Mouse (Mus musculus) adrenal gland, adult 2 months (tissue): ENCODE results near the gene Uty. TPM values are rescaled to one million over a fixed set of nuclear protein-coding genes. Genes with fewer than 3 reads are reported as not detected.

ENCODE experiments used
- DNase-seq: peaks from one replicate; pipeline ENCODE4 v3.0.0; 2021
- long read RNA-seq: library from polyadenylated mRNA; stranded (forward); transcript quantifications from one replicate; pipeline ENCODE4 v2.0.0, GENCODE M21; 2021
- polyA plus RNA-seq: library from polyadenylated mRNA; depleted of rRNA; stranded (reverse); fragments of >200 nt; gene quantifications from 2 replicates; pipeline ENCODE4 v1.2.3, GENCODE M21; 2012; rRNA removed
- total RNA-seq, 2 experiments: library from RNA; stranded (reverse); gene quantifications; 2 replicates each; pipeline ENCODE4 v1.2.3; 2021

Gene Uty
- total RNA-seq = 10 to 100 TPM in 1 of 2 experiments, not detected in 1; 29.4 TPM
- polyA plus RNA-seq = 0.22 TPM in 1 of 2 replicates, not detected in the other
- long read RNA-seq, full-length matches to known transcripts = 3 of 17 reads
- long read RNA-seq, partial matches to known transcripts = 2 of 17 reads
- long read RNA-seq, other reads (novel, unspliced or antisense) = 12 of 17 reads

DNA sequence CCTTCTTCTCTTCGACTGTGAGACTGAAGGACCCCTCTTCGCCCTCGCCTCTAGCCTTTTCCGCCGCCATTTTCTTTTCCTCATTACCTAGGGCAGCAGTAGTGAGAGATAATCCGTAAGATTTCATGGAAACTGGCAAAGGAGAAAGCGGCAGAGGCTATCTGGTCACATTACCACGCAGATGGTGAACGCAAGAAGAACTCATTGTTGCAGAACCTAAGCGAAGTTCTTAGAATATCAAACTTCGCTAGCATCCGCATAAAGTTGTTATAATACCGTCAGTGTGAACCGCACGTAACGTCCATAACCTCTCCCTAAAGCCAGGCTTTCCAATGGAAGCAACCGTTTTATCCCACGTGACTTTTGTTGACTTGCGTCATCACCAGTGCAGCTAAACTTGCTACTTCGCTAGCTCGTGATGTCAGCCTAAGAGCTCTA, at the start of gene Uty:
Gene Uty (minus strand): TSS at position 334 of the 438 bp plus-strand sequence.
- DNase-seq = no peak

DNA sequence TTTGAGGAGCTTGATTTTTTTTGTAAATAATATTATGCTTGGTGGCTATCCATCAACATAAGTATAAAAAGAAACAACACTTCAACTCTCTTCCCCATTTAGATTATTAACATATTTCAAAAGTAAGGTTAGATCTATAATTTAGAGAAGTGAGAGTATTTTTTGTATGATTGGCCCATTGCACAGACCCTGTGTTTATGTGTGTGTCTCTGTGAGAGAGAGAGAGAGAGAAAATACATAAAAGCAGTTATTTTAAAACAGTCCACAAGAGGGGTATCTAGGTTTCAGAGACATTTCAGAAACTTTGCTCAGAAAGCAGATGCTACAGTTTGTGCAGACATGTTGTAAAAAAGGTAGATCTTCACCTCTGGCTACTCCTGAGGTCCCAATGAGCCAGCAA, 48.1 kb upstream of the Uty start:
- no peak for DNase-seq

DNA sequence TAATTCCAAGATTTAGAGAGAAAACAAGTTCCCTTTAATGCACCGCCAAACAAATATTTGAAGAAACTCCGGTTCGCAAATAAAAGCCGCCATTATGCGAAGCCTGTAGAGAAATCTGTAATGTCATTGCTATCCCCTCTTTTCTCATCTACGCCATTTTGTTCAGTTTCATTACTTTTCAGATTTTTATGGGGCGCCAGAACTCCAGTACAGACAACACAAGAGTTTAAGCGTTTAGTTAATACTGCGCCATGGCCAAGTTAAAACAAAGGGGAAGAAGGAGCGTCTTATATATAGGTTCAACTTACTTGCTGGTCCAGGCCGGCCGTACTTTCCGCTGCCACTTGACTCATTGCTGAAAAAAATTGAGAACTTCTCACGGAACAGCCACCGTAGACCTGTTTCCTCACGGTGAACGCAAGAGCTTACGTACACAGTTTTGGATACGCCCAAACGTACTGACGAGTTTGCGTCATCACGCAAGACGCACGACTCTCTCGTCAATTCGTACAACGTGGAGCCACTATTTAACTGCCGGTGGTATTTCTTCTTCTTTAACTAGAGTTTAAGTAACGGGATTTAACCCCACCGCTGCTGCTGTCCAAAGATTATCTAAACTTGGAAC, 40.7 kb upstream of the Uty start, which contains the start of gene Ddx3y:
Gene Ddx3y (minus strand): TSS at position 459 of the 625 bp plus-strand sequence.
- no peak for DNase-seq

DNA sequence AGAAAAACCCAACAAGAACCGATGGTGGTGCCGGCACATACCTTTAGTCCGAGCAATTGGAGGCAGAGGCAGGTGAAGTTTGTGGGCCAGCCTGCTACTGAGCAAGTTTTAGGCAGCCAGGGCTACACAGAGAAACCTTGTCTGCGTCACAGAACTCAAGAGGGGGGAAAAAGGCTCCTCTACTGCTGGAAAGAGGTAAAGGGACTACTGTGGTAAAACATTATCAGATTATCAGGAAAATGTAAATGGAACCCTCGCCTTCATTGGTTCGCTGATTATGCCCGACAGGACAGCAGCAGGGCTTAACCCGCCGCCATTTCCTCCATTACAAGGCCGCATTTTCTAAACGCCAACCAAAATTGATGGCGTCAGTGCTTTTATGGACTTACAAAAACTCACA, 40.2 kb upstream of the Uty start:
- no peak for DNase-seq

DNA sequence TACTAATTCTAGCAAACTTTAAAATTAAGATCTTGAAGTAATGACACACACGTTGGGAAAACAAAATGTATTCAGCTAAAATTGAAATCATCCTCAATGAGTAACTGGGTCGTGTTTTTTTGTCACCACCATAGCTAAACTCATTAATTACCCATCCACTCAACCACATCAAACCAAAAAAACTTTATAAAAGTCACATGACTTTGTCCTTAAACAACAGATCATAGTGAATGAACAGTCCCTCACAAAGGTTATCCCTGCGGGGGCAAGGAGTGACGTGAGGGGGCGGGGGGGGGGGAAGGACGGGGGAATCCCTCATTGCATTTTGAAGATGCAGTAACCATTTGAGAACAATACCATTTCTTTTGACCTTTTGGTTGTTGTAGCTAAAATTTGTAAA, 558 bp upstream of the Uty start:
- DNase-seq = no peak

DNA sequence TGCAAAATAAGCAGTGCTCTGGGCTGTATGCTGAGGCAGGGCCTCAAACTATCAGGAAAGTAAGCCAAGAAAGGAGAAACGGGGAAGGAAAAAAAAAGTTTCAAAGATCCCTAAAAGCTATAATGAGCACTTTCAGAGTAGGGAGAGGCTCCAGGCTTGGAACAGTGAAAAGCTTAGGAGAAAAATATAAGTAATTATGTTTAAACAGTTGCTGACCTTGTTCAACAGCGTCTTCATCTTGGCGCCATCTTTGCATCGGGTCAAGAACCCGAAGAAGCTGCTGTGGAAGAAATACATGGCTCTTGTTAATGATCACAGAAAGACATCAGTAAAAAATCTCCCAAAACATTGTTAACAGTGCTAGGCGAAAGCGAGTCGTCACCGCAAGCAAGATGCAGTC, 619 bp downstream of the Uty start:
- DNase-seq = no peak

DNA sequence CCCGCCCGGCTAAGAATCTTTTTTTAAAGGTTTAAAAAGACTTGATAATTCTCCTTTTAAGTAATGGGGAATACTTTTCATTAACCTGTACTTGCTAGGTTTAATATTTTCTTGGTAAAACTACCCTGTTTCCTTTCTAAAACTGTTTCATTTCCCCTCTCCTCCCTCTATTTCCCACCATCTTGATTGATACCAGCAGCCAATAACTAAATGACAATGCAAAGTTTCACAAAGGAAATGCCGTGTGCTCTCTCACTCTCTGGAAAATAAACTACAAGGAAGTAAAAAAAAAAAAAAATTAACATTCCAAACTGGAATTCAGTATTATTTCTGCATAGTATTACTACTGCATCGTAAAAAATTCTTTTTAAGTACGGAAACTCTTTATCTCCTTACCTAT, 1.1 kb downstream of the Uty start:
- DNase-seq = no peak

DNA sequence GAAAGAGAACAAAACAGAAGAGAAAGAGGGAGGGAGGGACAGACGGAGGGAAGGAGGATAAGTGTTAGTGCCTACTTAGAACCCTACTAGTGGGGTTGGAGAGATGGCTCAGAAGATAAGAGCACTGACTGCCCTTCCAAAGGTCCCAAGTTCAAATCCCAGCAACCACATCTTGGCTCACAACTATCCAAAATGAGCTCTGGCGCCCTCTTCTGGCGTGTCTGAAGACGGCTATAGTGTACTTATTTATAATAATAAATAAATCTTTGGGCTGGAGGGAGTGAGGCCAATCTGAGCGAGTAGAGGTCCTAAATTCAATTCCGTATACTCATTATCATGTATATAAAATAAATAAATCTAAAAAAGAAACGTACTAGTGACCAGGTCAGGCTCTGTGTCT, 25.6 kb downstream of the Uty start:
- DNase-seq = no peak

DNA sequence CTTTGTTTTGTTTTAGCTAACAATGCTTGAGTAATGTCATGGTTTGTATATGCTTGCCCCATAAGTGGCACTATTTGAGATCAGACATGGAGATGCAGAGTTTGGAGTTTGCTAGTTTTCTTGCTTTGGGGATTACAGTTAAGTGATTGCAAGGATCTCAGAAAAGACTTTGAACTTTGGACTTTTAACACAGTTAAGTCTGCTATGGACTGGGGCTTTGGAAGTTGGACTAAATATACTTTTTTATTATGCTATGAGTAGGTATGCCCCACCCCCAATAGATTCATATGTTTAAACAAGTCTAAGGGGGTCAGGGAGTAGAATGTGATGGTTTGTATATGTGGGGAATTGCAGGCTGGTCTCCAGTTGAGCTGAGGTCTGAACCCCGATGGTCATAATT, 67.1 kb downstream of the Uty start:
- DNase-seq = no peak

DNA sequence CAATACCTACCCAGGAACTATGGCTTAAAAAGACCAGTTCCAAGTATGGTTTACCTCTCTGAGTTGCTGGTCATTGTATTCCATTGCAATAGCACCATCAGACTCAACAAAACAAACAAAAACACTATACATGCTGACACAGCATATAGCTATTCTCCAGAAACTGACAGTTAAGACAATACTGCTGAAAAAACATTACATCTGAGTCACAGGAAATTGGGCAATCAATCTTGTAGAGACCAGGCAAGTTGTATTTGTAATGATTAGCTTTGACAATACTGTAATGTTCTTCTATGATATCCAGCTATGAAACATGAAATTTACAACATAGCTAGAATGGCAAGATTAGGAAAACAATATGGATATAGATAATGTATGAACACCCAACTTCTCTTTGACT, 82.5 kb downstream of the Uty start:
- DNase-seq = no peak

DNA sequence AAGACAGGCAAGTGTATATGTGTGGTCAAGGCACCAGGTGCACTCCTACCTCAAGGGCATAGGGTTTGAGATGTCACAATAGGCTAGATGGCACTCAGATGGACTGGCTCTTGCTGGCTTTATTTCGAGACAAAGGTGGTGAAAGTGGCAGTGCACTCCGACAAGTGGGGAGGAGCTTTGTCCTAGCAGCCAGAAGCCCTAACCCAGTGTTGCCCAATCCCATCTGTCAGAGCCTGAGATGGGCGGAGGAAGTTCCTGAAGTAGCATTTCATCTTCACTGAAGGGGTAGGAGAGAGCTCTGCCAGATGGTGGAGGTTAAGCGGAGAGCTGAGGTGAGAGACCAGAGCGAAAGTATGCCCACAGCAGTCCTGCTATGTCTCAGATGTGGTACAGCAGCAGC, 129.4 kb downstream of the Uty start:
- no peak for DNase-seq

DNA sequence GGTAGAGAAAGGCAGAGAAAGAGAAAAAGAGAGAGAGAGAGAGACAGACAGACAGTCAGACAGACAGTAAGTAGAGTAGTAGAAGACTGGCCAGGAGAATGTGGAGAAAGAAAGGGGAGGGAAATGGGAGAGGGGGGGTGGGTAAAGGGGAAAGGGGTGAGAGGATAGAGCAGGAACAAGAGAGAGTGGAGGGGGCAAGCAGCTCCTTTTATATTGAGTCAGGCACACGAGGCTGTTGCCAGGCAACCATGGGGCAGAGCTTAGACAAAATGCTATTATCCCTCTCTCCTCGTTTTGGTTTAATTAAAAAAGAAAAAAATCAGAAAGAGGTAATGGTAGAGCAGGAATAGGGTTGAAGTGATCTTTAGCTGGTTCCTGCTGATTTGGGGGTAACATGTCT, 131.5 kb downstream of the Uty start:
- no peak for DNase-seq

Other genes starting within 250 kb of the Uty start
- 10 to 100 TPM in 1 of 2 experiments, not detected in 1; 61.5 TPM for gene Eif2s3y, start 235.2 kb downstream of the Uty start, total RNA-seq
- 1.1 TPM in 1 of 2 replicates, not detected in the other for gene Eif2s3y, start 235.2 kb downstream of the Uty start, polyA plus RNA-seq
- 10 to 100 TPM in 1 of 2 experiments, not detected in 1; 84.1 TPM for gene Ddx3y, start 40.9 kb upstream of the Uty start, total RNA-seq
- 0.22 TPM in 1 of 2 replicates, not detected in the other for gene Ddx3y, start 40.9 kb upstream of the Uty start, polyA plus RNA-seq
- not detected for gene Usp9y, start 214.0 kb upstream of the Uty start, total RNA-seq
- not detected in 2 replicates for gene Usp9y, start 214.0 kb upstream of the Uty start, polyA plus RNA-seq